Mouse (Mus musculus): ENCODE results near the gene Foxn3. TPM values are rescaled to one million over a fixed set of nuclear protein-coding genes. Genes with fewer than 3 reads are reported as not detected.

Foxn3 gene
- polyA plus RNA-seq, 1 experiment from 2014 or later = 81.4 TPM

- Histone ChIP-seq H3K27me3 (ENCODE audit: control insufficient read depth, insufficient read depth, low read length) (no peaks in the 10 kb centered on the region), H3K36me3 (ENCODE audit: control insufficient read depth, insufficient read depth, low read length) (no peaks in the 10 kb centered on the region), H3K9ac (replicated peaks; ENCODE audit: low read length) (no peak overlapping the region), H3K27ac (replicated peaks; ENCODE audit: low read depth, low read length) (no peak overlapping the region), H3K9me3 (ENCODE audit: control insufficient read depth, low read length) (no peaks in the 10 kb centered on the region), H3K4me2 (ENCODE audit: low read length) (no peak overlapping the region), H3K4me1 (ENCODE audit: control insufficient read depth, insufficient read depth, low read length) (peaks cover 16% of the 10 kb centered on the region), H3K4me3 (replicated peaks; ENCODE audit: low read depth, low read length) (no peak overlapping the region)
- no peak for ATAC-seq (ENCODE audit: low FRiP score, low TSS enrichment)
- DNase-seq = no peak
- WGBS = 86% methylated on average over 6 of the region's 6 CpGs
Observed at GRCm38 (mm10) chr12:99265777-99266176, 297.6 kb downstream of the Foxn3 start.

GRCm38 (mm10) chr12:99264386-99264785, 299.0 kb downstream of the Foxn3 start:
- 70% methylated on average over 7 of the region's 7 CpGs for WGBS
- Histone ChIP-seq H3K4me2 (ENCODE audit: low read length) (no peak overlapping the region), H3K27ac (replicated peaks; ENCODE audit: low read depth, low read length) (no peak overlapping the region), H3K27me3 (ENCODE audit: control insufficient read depth, insufficient read depth, low read length) (no peaks in the 10 kb centered on the region), H3K4me3 (replicated peaks; ENCODE audit: low read depth, low read length) (no peak overlapping the region), H3K36me3 (ENCODE audit: control insufficient read depth, insufficient read depth, low read length) (no peaks in the 10 kb centered on the region), H3K4me1 (ENCODE audit: control insufficient read depth, insufficient read depth, low read length) (peaks cover 17% of the 10 kb centered on the region), H3K9me3 (ENCODE audit: control insufficient read depth, low read length) (no peaks in the 10 kb centered on the region), H3K9ac (replicated peaks; ENCODE audit: low read length) (no peak overlapping the region)
- ATAC-seq (ENCODE audit: low FRiP score, low TSS enrichment) (no peak), DNase-seq (no peak)

GRCm38 (mm10) chr12:99263592-99264335, 299.6 kb downstream of the Foxn3 start:
- H3K36me3 ChIP-seq (ENCODE audit: control insufficient read depth, insufficient read depth, low read length) = no peaks in the 10 kb centered on the region
- peaks cover 17% of the 10 kb centered on the region for H3K4me1 ChIP-seq (ENCODE audit: control insufficient read depth, insufficient read depth, low read length)
- no peak overlapping the region for H3K9ac ChIP-seq (replicated peaks; ENCODE audit: low read length)
- no peaks in the 10 kb centered on the region for H3K27me3 ChIP-seq (ENCODE audit: control insufficient read depth, insufficient read depth, low read length)
- no peak overlapping the region for H3K4me2 ChIP-seq (ENCODE audit: low read length)
- 0 out of 2 replicates have a peak overlapping the region, but pooled peaks have one; percentile 27 for H3K27ac ChIP-seq (replicated peaks; ENCODE audit: low read depth, low read length)
- ATAC-seq (ENCODE audit: low FRiP score, low TSS enrichment) (no peak), DNase-seq (no peak)
- WGBS = 80% methylated on average over 12 of the region's 12 CpGs
- H3K9me3 ChIP-seq (ENCODE audit: control insufficient read depth, low read length) = no peaks in the 10 kb centered on the region
- no peak overlapping the region for H3K4me3 ChIP-seq (replicated peaks; ENCODE audit: low read depth, low read length)

- no peak for DNase-seq
- no peak for ATAC-seq (ENCODE audit: low FRiP score, low TSS enrichment)
- no peaks in the 10 kb centered on the region for H3K9me3 ChIP-seq (ENCODE audit: control insufficient read depth, low read length)
- no peaks in the 10 kb centered on the region for H3K27me3 ChIP-seq (ENCODE audit: control insufficient read depth, insufficient read depth, low read length)
- no peaks in the 10 kb centered on the region for H3K36me3 ChIP-seq (ENCODE audit: control insufficient read depth, insufficient read depth, low read length)
- H3K27ac ChIP-seq (replicated peaks; ENCODE audit: low read depth, low read length) = no peak overlapping the region
- H3K4me1 ChIP-seq (ENCODE audit: control insufficient read depth, insufficient read depth, low read length) = peaks cover 26% of the 10 kb centered on the region
- no peak overlapping the region for H3K4me2 ChIP-seq (ENCODE audit: low read length)
- WGBS = 79% methylated on average over 1 of the region's 1 CpGs
- H3K9ac ChIP-seq (replicated peaks; ENCODE audit: low read length) = no peak overlapping the region
- H3K4me3 ChIP-seq (replicated peaks; ENCODE audit: low read depth, low read length) = no peak overlapping the region
Observed at GRCm38 (mm10) chr12:99262840-99263239, 300.5 kb downstream of the Foxn3 start.

GRCm38 (mm10) chr12:99262066-99262599, 301.2 kb downstream of the Foxn3 start:
- no peaks in the 10 kb centered on the region for H3K36me3 ChIP-seq (ENCODE audit: control insufficient read depth, insufficient read depth, low read length)
- 90% methylated on average over 11 of the region's 11 CpGs for WGBS
- ATAC-seq (ENCODE audit: low FRiP score, low TSS enrichment) = no peak
- DNase-seq = no peak
- H3K27ac ChIP-seq (replicated peaks; ENCODE audit: low read depth, low read length) = no peak overlapping the region
- no peaks in the 10 kb centered on the region for H3K27me3 ChIP-seq (ENCODE audit: control insufficient read depth, insufficient read depth, low read length)
- peaks cover 25% of the 10 kb centered on the region for H3K4me1 ChIP-seq (ENCODE audit: control insufficient read depth, insufficient read depth, low read length)
- H3K9ac ChIP-seq (replicated peaks; ENCODE audit: low read length) = no peak overlapping the region
- no peak overlapping the region for H3K4me3 ChIP-seq (replicated peaks; ENCODE audit: low read depth, low read length)
- no peaks in the 10 kb centered on the region for H3K9me3 ChIP-seq (ENCODE audit: control insufficient read depth, low read length)
- H3K4me2 ChIP-seq (ENCODE audit: low read length) = no peak overlapping the region

- Histone ChIP-seq H3K4me3 (replicated peaks; ENCODE audit: low read depth, low read length) (no peak overlapping the region), H3K27ac (replicated peaks; ENCODE audit: low read depth, low read length) (no peak overlapping the region), H3K36me3 (ENCODE audit: control insufficient read depth, insufficient read depth, low read length) (no peaks in the 10 kb centered on the region), H3K9me3 (ENCODE audit: control insufficient read depth, low read length) (no peaks in the 10 kb centered on the region), H3K9ac (replicated peaks; ENCODE audit: low read length) (no peak overlapping the region), H3K4me2 (ENCODE audit: low read length) (no peak overlapping the region), H3K4me1 (ENCODE audit: control insufficient read depth, insufficient read depth, low read length) (peaks cover 21% of the 10 kb centered on the region), H3K27me3 (ENCODE audit: control insufficient read depth, insufficient read depth, low read length) (no peaks in the 10 kb centered on the region)
- no peak for ATAC-seq (ENCODE audit: low FRiP score, low TSS enrichment)
- no peak for DNase-seq
- 76% methylated on average over 10 of the region's 10 CpGs for WGBS
Observed at GRCm38 (mm10) chr12:99260171-99260570, 303.2 kb downstream of the Foxn3 start.

- Histone ChIP-seq H3K36me3 (ENCODE audit: control insufficient read depth, insufficient read depth, low read length) (no peaks in the 10 kb centered on the region), H3K9me3 (ENCODE audit: control insufficient read depth, low read length) (0 out of 2 replicates have a peak, but pooled peaks cover under 1% of the 10 kb centered on the region), H3K4me3 (replicated peaks; ENCODE audit: low read depth, low read length) (no peak overlapping the region), H3K4me2 (ENCODE audit: low read length) (no peak overlapping the region), H3K9ac (replicated peaks; ENCODE audit: low read length) (no peak overlapping the region), H3K4me1 (ENCODE audit: control insufficient read depth, insufficient read depth, low read length) (peaks cover 16% of the 10 kb centered on the region), H3K27me3 (ENCODE audit: control insufficient read depth, insufficient read depth, low read length) (no peaks in the 10 kb centered on the region), H3K27ac (replicated peaks; ENCODE audit: low read depth, low read length) (no peak overlapping the region)
- 81% methylated on average over 5 of the region's 5 CpGs for WGBS
- DNase-seq = no peak
- no peak for ATAC-seq (ENCODE audit: low FRiP score, low TSS enrichment)
Observed at GRCm38 (mm10) chr12:99257570-99257969, 305.8 kb downstream of the Foxn3 start.

- WGBS = 90% methylated on average over 8 of the region's 8 CpGs
- ATAC-seq (ENCODE audit: low FRiP score, low TSS enrichment) (no peak), DNase-seq (no peak)
- Histone ChIP-seq H3K27me3 (ENCODE audit: control insufficient read depth, insufficient read depth, low read length) (no peaks in the 10 kb centered on the region), H3K4me2 (ENCODE audit: low read length) (no peak overlapping the region), H3K4me1 (ENCODE audit: control insufficient read depth, insufficient read depth, low read length) (peaks cover 16% of the 10 kb centered on the region), H3K36me3 (ENCODE audit: control insufficient read depth, insufficient read depth, low read length) (no peaks in the 10 kb centered on the region), H3K4me3 (replicated peaks; ENCODE audit: low read depth, low read length) (no peak overlapping the region), H3K27ac (replicated peaks; ENCODE audit: low read depth, low read length) (no peak overlapping the region), H3K9ac (replicated peaks; ENCODE audit: low read length) (no peak overlapping the region), H3K9me3 (ENCODE audit: control insufficient read depth, low read length) (peaks cover 6% of the 10 kb centered on the region; the same call in 1 of the 2 replicates)
Observed at GRCm38 (mm10) chr12:99256997-99257396, 306.4 kb downstream of the Foxn3 start.

- Histone ChIP-seq H3K27ac (replicated peaks; ENCODE audit: low read depth, low read length) (no peak overlapping the region), H3K4me1 (ENCODE audit: control insufficient read depth, insufficient read depth, low read length) (peaks cover 16% of the 10 kb centered on the region), H3K4me3 (replicated peaks; ENCODE audit: low read depth, low read length) (no peak overlapping the region), H3K36me3 (ENCODE audit: control insufficient read depth, insufficient read depth, low read length) (no peaks in the 10 kb centered on the region), H3K9ac (replicated peaks; ENCODE audit: low read length) (no peak overlapping the region), H3K4me2 (ENCODE audit: low read length) (no peak overlapping the region), H3K9me3 (ENCODE audit: control insufficient read depth, low read length) (peaks cover 7% of the 10 kb centered on the region; the same call in 1 of the 2 replicates), H3K27me3 (ENCODE audit: control insufficient read depth, insufficient read depth, low read length) (no peaks in the 10 kb centered on the region)
- no peak for ATAC-seq (ENCODE audit: low FRiP score, low TSS enrichment)
- DNase-seq = no peak
- WGBS = 90% methylated on average over 5 of the region's 5 CpGs
Observed at GRCm38 (mm10) chr12:99256463-99256862, 306.9 kb downstream of the Foxn3 start.

Data from midbrain, embryonic 14.5 days (tissue).